Mouse (Mus musculus): ENCODE measurements around the gene Rbm33.

Rbm33 gene

GRCm38 (mm10) chr5:28316722-28317245 is at the start of gene Rbm33:
Gene Rbm33, plus strand, starts transcription at chr5:28317121.
- in situ Hi-C loops (cut with MboI; ENCODE audit: unreplicated experiment in 2 of 2): no loop called here

GRCm38 (mm10) chr5:28267576-28267975 is 49.3 kb upstream of the Rbm33 start:
- in situ Hi-C loops (cut with MboI; ENCODE audit: unreplicated experiment in 2 of 2): no loop called here

GRCm38 (mm10) chr5:28269469-28269991 is 47.4 kb upstream of the Rbm33 start:
- in situ Hi-C loops (cut with MboI; ENCODE audit: unreplicated experiment in 2 of 2): no loop called here

GRCm38 (mm10) chr5:28272836-28273235 is 44.1 kb upstream of the Rbm33 start:
- in situ Hi-C loops (cut with MboI; ENCODE audit: unreplicated experiment in 2 of 2): no loop called here

GRCm38 (mm10) chr5:28277279-28277678 is 39.6 kb upstream of the Rbm33 start:
- in situ Hi-C loops (cut with MboI; ENCODE audit: unreplicated experiment in 2 of 2): loop anchor here in 1 of 2 experiments (25.0 kb wide), 1 partner anchor 540 kb away; no protein-coding TSS in a partner anchor

GRCm38 (mm10) chr5:28289111-28289510 is 27.8 kb upstream of the Rbm33 start:
- in situ Hi-C loops (cut with MboI; ENCODE audit: unreplicated experiment in 2 of 2): loop anchor here in 1 of 2 experiments (5.0 to 25.0 kb wide), 3 partner anchors 167 to 1006 kb away; no protein-coding TSS in a partner anchor

- in situ Hi-C loops (cut with MboI; ENCODE audit: unreplicated experiment in 2 of 2): loop anchor here in 1 of 2 experiments (25.0 kb wide), 1 partner anchor 553 kb away; no protein-coding TSS in a partner anchor
These were observed 26.3 kb upstream of the Rbm33 start for GRCm38 (mm10) chr5:28290630-28291029.

GRCm38 (mm10) chr5:28291118-28291850 is 25.6 kb upstream of the Rbm33 start:
- in situ Hi-C loops (cut with MboI; ENCODE audit: unreplicated experiment in 2 of 2): loop anchor here in 1 of 2 experiments (25.0 kb wide), 1 partner anchor 554 kb away; no protein-coding TSS in a partner anchor

GRCm38 (mm10) chr5:28292281-28292680 is 24.6 kb upstream of the Rbm33 start:
- in situ Hi-C loops (cut with MboI; ENCODE audit: unreplicated experiment in 2 of 2): loop anchor here in 1 of 2 experiments (25.0 kb wide), 1 partner anchor 555 kb away; no protein-coding TSS in a partner anchor

GRCm38 (mm10) chr5:28293990-28294389 is 22.9 kb upstream of the Rbm33 start:
- in situ Hi-C loops (cut with MboI; ENCODE audit: unreplicated experiment in 2 of 2): loop anchor here in 1 of 2 experiments (25.0 kb wide), 1 partner anchor 557 kb away; no protein-coding TSS in a partner anchor

- in situ Hi-C loops (cut with MboI; ENCODE audit: unreplicated experiment in 2 of 2): loop anchor here (5.0 to 25.0 kb wide), 2 partner anchors 89 to 561 kb away; no protein-coding TSS in a partner anchor
These were observed 18.8 kb upstream of the Rbm33 start for GRCm38 (mm10) chr5:28298161-28298560.

GRCm38 (mm10) chr5:28298693-28299092 is 18.2 kb upstream of the Rbm33 start:
- in situ Hi-C loops (cut with MboI; ENCODE audit: unreplicated experiment in 2 of 2): loop anchor here (5.0 to 25.0 kb wide), 2 partner anchors 89 to 561 kb away; no protein-coding TSS in a partner anchor

- in situ Hi-C loops (cut with MboI; ENCODE audit: unreplicated experiment in 2 of 2): loop anchor here (5.0 to 25.0 kb wide), 2 partner anchors 88 to 562 kb away; no protein-coding TSS in a partner anchor
These were observed 17.6 kb upstream of the Rbm33 start for GRCm38 (mm10) chr5:28299346-28299745.

GRCm38 (mm10) chr5:28302671-28303070 is 14.2 kb upstream of the Rbm33 start:
- in situ Hi-C loops (cut with MboI; ENCODE audit: unreplicated experiment in 2 of 2): no loop called here

- in situ Hi-C loops (cut with MboI; ENCODE audit: unreplicated experiment in 2 of 2): no loop called here
These were observed 12.4 kb upstream of the Rbm33 start for GRCm38 (mm10) chr5:28304551-28304950.

GRCm38 (mm10) chr5:28315526-28315925 is 1.4 kb upstream of the Rbm33 start:
- in situ Hi-C loops (cut with MboI; ENCODE audit: unreplicated experiment in 2 of 2): no loop called here

GRCm38 (mm10) chr5:28316151-28316721 is 685 bp upstream of the Rbm33 start:
- in situ Hi-C loops (cut with MboI; ENCODE audit: unreplicated experiment in 2 of 2): no loop called here

- in situ Hi-C loops (cut with MboI; ENCODE audit: unreplicated experiment in 2 of 2): no loop called here
These were observed 464 bp downstream of the Rbm33 start for GRCm38 (mm10) chr5:28317253-28317916.

GRCm38 (mm10) chr5:28317917-28318267 is 971 bp downstream of the Rbm33 start:
- in situ Hi-C loops (cut with MboI; ENCODE audit: unreplicated experiment in 2 of 2): no loop called here

- in situ Hi-C loops (cut with MboI; ENCODE audit: unreplicated experiment in 2 of 2): no loop called here
These were observed 1.8 kb downstream of the Rbm33 start for GRCm38 (mm10) chr5:28318671-28319070.
